Mouse (Mus musculus) cerebellum, adult 2 months (tissue): Measurements from ENCODE around the gene Olfr905.

Experiments used
- CTCF ChIP-seq: fragments of 200-500 bp; IDR thresholded peaks from 2 replicates; pipeline ENCODE4 v1.5.1; 2011; ENCODE audit warnings: low read depth, mild to moderate bottlenecking, control low read depth, low read length, moderate library complexity, borderline replicate concordance; ENCODE audit not compliant: insufficient read depth
- POLR2A ChIP-seq: fragments of 200-500 bp; IDR thresholded peaks from 2 replicates; pipeline ENCODE4 v1.6.1; 2011; ENCODE audit warnings: low read length, control low read depth, borderline replicate concordance; ENCODE audit not compliant: insufficient read depth

- no peak for TF ChIP-seq POLR2A
- TF ChIP-seq CTCF: no peak
These were observed at the start of gene Olfr905 for GRCm38 (mm10) chr9:38470807-38471206.
